Mouse (Mus musculus) kidney, adult 10 weeks (tissue): ENCODE measurements around the gene Phf13. TPM values are rescaled to one million over a fixed set of nuclear protein-coding genes. Genes with fewer than 3 reads are reported as not detected.

Source experiments
- polyA plus RNA-seq: library from polyadenylated mRNA; stranded (reverse); fragments of 350-450 nt; fragmentation: Illumina TruSeq; extraction: RNeasy Lipid Tissue Mini Kit (QIAGEN cat#74804); gene quantifications from one replicate; pipeline ENCODE4 v1.2.3, GENCODE M21; 2014; ENCODE audit warnings: low read depth, low replicate concordance

Phf13 gene
- 4.0 TPM for polyA plus RNA-seq

GRCm38 (mm10) chr4:151996173-151996950, at the start of gene Phf13:
Phf13 (minus strand) TSS chr4:151996258.

GRCm38 (mm10) chr4:152038985-152039830, 43.1 kb upstream of the Phf13 start, which contains the start of gene Nol9:
Nol9 (plus strand) TSS chr4:152039321.

GRCm38 (mm10) chr4:152038225-152038984, 42.3 kb upstream of the Phf13 start, which contains the start of gene Tas1r1:
Tas1r1 (minus strand) TSS chr4:152038568.

GRCm38 (mm10) chr4:152027524-152027923, 31.5 kb upstream of the Phf13 start, which contains the start of gene Zbtb48:
Zbtb48 (minus strand) TSS chr4:152027671.

GRCm38 (mm10) chr4:152008622-152009075, 12.6 kb upstream of the Phf13 start, which contains the start of gene Klhl21:
Klhl21 (plus strand) TSS chr4:152008803.

GRCm38 (mm10) chr4:151988342-151989109, 7.5 kb downstream of the Phf13 start, which contains the start of gene Thap3:
Thap3 (minus strand) TSS chr4:151988997.

Other genes starting within 250 kb of the Phf13 start
- 55.9 TPM for gene Camta1, start 134.4 kb downstream of the Phf13 start, polyA plus RNA-seq
- 28.9 TPM for gene Dnajc11, start 62.6 kb downstream of the Phf13 start, polyA plus RNA-seq
- not detected for gene Thap3, start 7.3 kb downstream of the Phf13 start, polyA plus RNA-seq
- gene Klhl21, start 12.5 kb upstream of the Phf13 start, polyA plus RNA-seq: 3.0 TPM
- gene Zbtb48, start 31.4 kb upstream of the Phf13 start, polyA plus RNA-seq: 1.4 TPM
- not detected for gene Tas1r1, start 42.3 kb upstream of the Phf13 start, polyA plus RNA-seq
- 10.8 TPM for gene Nol9, start 43.1 kb upstream of the Phf13 start, polyA plus RNA-seq
- 0.20 TPM for gene Plekhg5, start 76.2 kb upstream of the Phf13 start, polyA plus RNA-seq
- gene Tnfrsf25, start 119.7 kb upstream of the Phf13 start, polyA plus RNA-seq: not detected
- 1.5 TPM for gene Espn, start 156.1 kb upstream of the Phf13 start, polyA plus RNA-seq
- 0.24 TPM for gene Hes2, start 162.6 kb upstream of the Phf13 start, polyA plus RNA-seq
- 2.3 TPM for gene Acot7, start 181.9 kb upstream of the Phf13 start, polyA plus RNA-seq